Mouse (Mus musculus) pancreas, adult 10 weeks (tissue): ENCODE measurements around the gene Ccdc8. TPM values are rescaled to one million over a fixed set of nuclear protein-coding genes. Genes with fewer than 3 reads are reported as not detected.

ENCODE experiments used
- polyA plus RNA-seq: library from polyadenylated mRNA; stranded (reverse); fragments of 350-450 nt; fragmentation: Illumina TruSeq; extraction: RNeasy Lipid Tissue Mini Kit (QIAGEN cat#74804); gene quantifications from one replicate; pipeline ENCODE4 v1.2.3, GENCODE M21; 2015; ENCODE audit warnings: low read depth, low replicate concordance; ENCODE audit not compliant: insufficient read depth

Ccdc8 gene
- 0.76 TPM for polyA plus RNA-seq

DNA sequence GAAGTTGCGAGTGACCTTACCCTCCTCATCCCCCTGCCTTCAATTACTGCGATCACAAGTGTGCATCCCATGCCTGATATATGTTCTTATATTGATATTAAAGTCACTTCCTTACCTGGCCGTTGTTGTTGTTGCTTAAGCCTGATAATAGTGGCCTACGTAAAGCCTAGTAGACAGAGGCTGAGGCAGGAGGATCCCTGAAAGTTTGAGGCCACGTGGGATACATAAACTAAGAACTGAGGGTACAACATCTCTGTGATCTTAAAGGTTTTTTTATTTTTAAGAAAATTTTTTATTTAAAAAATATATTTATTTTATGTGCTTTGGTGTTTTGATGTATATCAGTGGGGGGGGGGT lies at the start of gene Ccdc8:
TSS of gene Ccdc8 (plus strand) at position 258 of the 357 bp plus-strand sequence.

DNA sequence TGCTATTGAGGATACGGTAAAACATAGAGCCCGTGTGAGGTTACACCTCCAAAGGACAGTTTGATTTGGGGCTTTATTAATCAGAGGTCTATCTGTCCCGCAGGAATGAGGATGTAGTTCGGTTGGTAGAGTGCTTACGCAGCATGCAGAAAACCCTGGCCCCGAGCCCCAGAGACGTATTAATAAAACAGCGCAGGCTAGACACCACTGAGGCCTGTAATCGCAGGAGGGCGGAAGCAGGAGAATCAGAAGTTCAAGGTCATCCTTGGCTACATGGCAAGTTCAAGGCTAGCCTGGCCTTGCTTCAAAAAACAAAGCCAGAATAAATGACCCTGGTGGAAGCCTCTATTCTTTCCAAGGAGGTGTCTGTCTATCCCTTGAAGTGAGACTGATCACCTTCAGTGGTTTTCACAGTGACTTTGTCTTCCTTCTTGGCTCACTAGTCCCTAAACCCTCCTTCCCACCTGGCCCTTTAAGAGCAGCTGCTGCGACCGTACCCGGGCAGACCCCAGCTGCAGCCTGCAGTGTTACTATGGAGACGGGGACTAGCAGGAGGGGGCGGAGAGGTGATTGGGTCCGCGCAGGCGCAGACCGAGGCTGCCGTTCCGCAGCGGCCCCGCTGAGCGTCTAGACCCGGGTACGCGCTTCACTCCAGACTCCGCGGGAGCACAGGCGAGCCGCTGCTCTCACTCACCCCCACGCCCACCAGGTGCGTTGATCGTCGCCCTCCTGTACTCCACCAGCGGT lies 48.3 kb upstream of the Ccdc8 start, which contains the start of gene Pnmal2:
TSS of gene Pnmal2 (plus strand) at position 622 of the 747 bp plus-strand sequence.

DNA sequence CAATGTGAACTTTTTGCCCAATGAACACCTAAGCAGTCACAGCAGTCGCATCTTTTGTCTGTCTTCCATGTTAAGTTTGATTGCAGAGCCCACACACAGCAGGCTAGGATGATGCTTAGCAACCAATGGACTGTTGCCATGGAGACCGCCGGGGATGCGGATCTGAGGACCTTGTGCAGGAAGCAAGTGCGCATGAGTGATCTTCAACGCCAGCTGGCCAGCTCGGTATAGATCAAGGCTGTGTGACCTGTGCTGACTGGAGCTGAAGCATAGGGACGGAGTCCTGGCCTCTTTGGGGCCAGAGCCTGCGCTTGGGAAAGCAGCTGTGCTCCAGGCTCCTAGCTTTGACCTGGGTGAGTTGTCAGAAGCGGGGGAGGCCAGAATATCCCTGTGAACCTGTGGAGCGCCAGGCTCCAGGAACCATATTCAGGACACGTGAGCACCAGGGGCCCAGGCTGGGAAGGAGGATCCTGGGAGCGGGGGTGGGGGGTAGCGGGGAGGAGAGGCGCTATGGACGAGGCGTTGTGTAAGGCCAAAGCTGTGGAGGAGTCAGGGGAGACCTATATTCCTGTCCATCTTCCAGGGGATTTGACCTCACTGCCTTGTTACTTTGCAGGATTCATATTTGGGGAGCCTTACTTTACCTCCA lies 32.8 kb upstream of the Ccdc8 start, which contains the start of gene Pnmal1:
TSS of gene Pnmal1 (plus strand) at position 141 of the 649 bp plus-strand sequence.

DNA sequence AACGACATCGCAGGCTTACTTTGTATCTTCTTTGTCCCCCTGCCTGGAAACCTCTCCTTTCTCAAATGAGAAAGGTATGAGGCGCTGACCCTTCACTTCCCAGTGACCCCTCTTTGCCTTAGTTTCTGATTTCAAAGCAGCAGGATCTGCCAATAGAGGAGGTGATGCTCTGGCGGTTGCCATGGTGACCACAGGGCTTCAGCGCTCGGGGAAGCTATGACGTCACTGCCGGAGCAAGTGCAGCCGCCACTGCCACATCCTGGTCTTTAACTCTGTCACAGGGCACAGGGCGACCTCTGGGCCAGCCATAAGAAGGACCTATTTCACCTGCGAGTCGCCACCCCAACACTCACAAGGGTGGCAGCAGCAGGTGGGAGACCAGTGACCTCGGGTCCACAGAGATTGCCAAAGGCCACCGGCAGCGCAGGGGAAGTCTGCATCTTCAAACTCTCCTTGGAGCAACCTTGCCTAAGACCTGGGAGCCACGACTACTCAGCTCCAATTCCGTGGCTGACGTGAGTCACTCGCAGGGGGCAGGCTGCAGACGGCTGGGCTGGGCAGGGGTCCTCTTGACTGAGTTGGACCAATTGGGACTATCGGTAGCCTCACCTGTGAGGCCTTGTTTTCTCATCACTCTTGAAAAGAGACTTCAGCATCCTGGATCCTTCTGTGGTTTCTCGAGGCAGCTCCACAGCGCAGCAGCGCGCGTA lies 9.5 kb upstream of the Ccdc8 start, which contains the start of gene Gm42372:
TSS of gene Gm42372 (plus strand) at position 228 of the 710 bp plus-strand sequence.

DNA sequence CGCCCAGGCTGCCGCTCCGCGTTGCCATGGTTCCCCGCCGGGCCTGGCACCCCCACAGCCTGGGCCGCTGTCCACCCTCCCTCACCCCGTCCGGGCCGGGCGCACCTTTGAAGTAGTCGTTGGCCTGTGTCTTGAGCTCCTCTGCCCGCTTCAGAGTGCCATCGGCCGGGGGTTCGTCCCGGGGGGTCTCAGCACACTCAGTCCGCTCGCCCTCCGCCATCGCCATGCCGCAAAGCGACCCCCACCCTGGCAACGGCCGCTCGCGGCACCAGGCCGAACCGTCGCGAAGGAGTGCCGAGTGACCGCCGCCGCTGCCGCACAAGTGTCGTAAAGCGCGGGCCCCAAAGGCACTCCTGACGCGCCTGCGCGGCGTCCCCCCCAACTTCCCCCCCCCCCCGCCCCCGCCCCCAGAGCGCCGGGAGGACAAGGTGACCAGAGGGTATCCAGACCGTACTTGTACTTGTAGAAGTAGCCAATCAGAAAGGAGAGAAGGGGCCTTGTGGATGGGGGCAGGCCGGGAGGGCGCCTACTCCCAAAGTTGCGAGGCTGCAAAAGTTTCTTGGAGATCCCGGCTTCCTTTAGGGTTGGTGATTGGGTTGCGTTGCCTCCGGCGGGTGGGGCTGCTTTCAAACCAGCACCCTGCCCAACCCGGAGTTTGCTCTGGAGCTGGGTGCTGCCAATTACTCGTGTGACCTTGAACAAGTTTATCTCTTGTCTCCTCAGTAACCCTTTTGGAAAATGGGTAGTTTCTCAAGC lies 35.3 kb downstream of the Ccdc8 start, which contains the start of gene Ppp5c:
TSS of gene Ppp5c (minus strand) at position 337 of the 756 bp plus-strand sequence.

Other genes starting within 250 kb of the Ccdc8 start
- gene Slc1a5, start 211.4 kb upstream of the Ccdc8 start, polyA plus RNA-seq: 94.8 TPM
- 28.4 TPM for gene Strn4, start 176.8 kb upstream of the Ccdc8 start, polyA plus RNA-seq
- gene Fkrp, start 176.0 kb upstream of the Ccdc8 start, polyA plus RNA-seq: 4.5 TPM
- 6.3 TPM for gene Prkd2, start 149.8 kb upstream of the Ccdc8 start, polyA plus RNA-seq
- gene Dact3, start 117.4 kb upstream of the Ccdc8 start, polyA plus RNA-seq: 1.1 TPM
- 2.3 TPM for gene Gng8, start 100.9 kb upstream of the Ccdc8 start, polyA plus RNA-seq
- gene Ptgir, start 86.2 kb upstream of the Ccdc8 start, polyA plus RNA-seq: 1.8 TPM
- 43.4 TPM for gene Calm3, start 68.6 kb upstream of the Ccdc8 start, polyA plus RNA-seq
- gene Pnmal2, start 48.0 kb upstream of the Ccdc8 start, polyA plus RNA-seq: 11.8 TPM
- gene Pnmal1, start 33.0 kb upstream of the Ccdc8 start, polyA plus RNA-seq: 1.4 TPM
- gene Gm42372, start 9.6 kb upstream of the Ccdc8 start, polyA plus RNA-seq: 0.20 TPM
- gene Ppp5c, start 35.2 kb downstream of the Ccdc8 start, polyA plus RNA-seq: 44.1 TPM
- 0.17 TPM for gene Hif3a, start 69.7 kb downstream of the Ccdc8 start, polyA plus RNA-seq
- gene Psg16, start 81.3 kb downstream of the Ccdc8 start, polyA plus RNA-seq: 0.92 TPM
- gene Ceacam3, start 157.6 kb downstream of the Ccdc8 start, polyA plus RNA-seq: not detected
- gene Psg29, start 210.8 kb downstream of the Ccdc8 start, polyA plus RNA-seq: not detected